Mouse (Mus musculus): ENCODE measurements at regions not wholly inside any gene's neighbourhood (a gene's known extent, or its start where the extent isn't known, plus 50 kb on each side); places are given as distances from the start of the nearest gene placed in this dataset.

- TF ChIP-seq POLR2A (IDR thresholded peaks at IDR 0.05; ENCODE audit: borderline replicate concordance, low read depth, low read length) (no peak), CTCF (IDR thresholded peaks at IDR 0.05; ENCODE audit: low read depth, low read length) (no peak)
Measured at GRCm38 (mm10) chr10:9164333-9164732, 278.5 kb upstream of the Sash1 start.
